Mouse (Mus musculus) lung, embryonic 14.5 days (tissue): ENCODE measurements at regions not wholly inside any gene's neighbourhood (a gene's known extent, or its start where the extent isn't known, plus 50 kb on each side); places are given as distances from the start of the nearest gene placed in this dataset.
A peak's percentile ranks its signal among the peaks of the same experiment; 100 is the strongest.

Source experiments
- ATAC-seq: fragments of 200-750 bp; cut with Nextera tagmentation; 2 replicates; pipeline ENCODE4 v1.8.0; 2017; ENCODE audit warnings: mild to moderate bottlenecking, moderate TSS enrichment, moderate library complexity; ENCODE audit not compliant: insufficient read depth
- DNase-seq: peaks from one replicate; pipeline ENCODE4 v3.0.0-alpha.2; 2015
- H3K27ac ChIP-seq: fragments of 300-500 bp; sonication (generic); 2 replicates; pipeline ENCODE4 v1.5.1; 2014; ENCODE audit warnings: low read depth, mild to moderate bottlenecking, moderate library complexity
- H3K27me3 ChIP-seq: fragments of 300-500 bp; sonication (generic); 2 replicates; pipeline ENCODE4 v1.6.1; 2014; ENCODE audit warnings: low read length, control low read depth; ENCODE audit not compliant: insufficient read depth
- H3K36me3 ChIP-seq: fragments of 300-500 bp; sonication (generic); 2 replicates; pipeline ENCODE4 v1.6.1; 2014; ENCODE audit warnings: control low read depth; ENCODE audit not compliant: insufficient read depth
- H3K4me1 ChIP-seq: fragments of 300-500 bp; sonication (generic); 2 replicates; pipeline ENCODE4 v1.6.1; 2014; ENCODE audit warnings: antibody characterized with exemption, control low read depth; ENCODE audit not compliant: insufficient read depth
- H3K4me2 ChIP-seq: fragments of 300-500 bp; sonication (generic); 2 replicates; pipeline ENCODE4 v1.6.1; 2014; ENCODE audit warnings: mild to moderate bottlenecking
- H3K4me3 ChIP-seq: fragments of 300-500 bp; sonication (generic); 2 replicates; pipeline ENCODE4 v1.5.1; 2014; ENCODE audit warnings: low read depth, low read length
- H3K9ac ChIP-seq: fragments of 300-500 bp; sonication (generic); 2 replicates; pipeline ENCODE4 v1.6.1; 2014
- H3K9me3 ChIP-seq: fragments of 300-500 bp; sonication (generic); 2 replicates; pipeline ENCODE4 v1.6.1; 2016; ENCODE audit warnings: low read depth, low read length, control low read depth
- CTCF ChIP-seq: IDR thresholded peaks from 2 replicates; pipeline ENCODE4 v1.5.1; 2016; ENCODE audit warnings: antibody characterized with exemption, low read depth
- WGBS: fragments of 180-500 bp; shearing (Covaris S2); extraction: QIAGEN DNeasy Blood & Tissue Kit; methylation state at CpG from one replicate; pipeline ENCODE4 v1.1.7; 2014; 5-methylcytosine and 5-hydroxymethylcytosine counted together

GRCm38 (mm10) chr1:91747583-91747982 lies 53.7 kb upstream of the Twist2 start:
- no peaks in the 10 kb centered on the region for H3K36me3 ChIP-seq
- H3K27me3 ChIP-seq = no peaks in the 10 kb centered on the region
- ATAC-seq (peak; percentile 58; the same call in 1 of the 2 replicates), DNase-seq (peak; percentile 66)
- no peak overlapping the region for H3K4me3 ChIP-seq
- H3K27ac ChIP-seq = no peak overlapping the region
- 0 out of 2 replicates have a peak, but pooled peaks cover 4% of the 10 kb centered on the region for H3K4me1 ChIP-seq
- no peaks in the 10 kb centered on the region for H3K9me3 ChIP-seq
- TF ChIP-seq CTCF = no peak
- H3K9ac ChIP-seq = no peak overlapping the region
- H3K4me2 ChIP-seq = no peak overlapping the region
- WGBS = 14% methylated on average over 11 of the region's 11 CpGs
